Mouse (Mus musculus) hindbrain, embryonic 14.5 days (tissue): ENCODE results near the gene D330045A20Rik. TPM values are rescaled to one million over a fixed set of nuclear protein-coding genes. Genes with fewer than 3 reads are reported as not detected.
"Not testable (repeated sequence)": the region's sequence is repeated elsewhere in the genome, so short reads cannot be mapped to it uniquely, and the experiment has no call there.

Experiments
- ATAC-seq: fragments of 200-750 bp; cut with Nextera tagmentation; 2 replicates; pipeline ENCODE4 v1.8.0; 2017; ENCODE audit warnings: moderate number of reproducible peaks, mild to moderate bottlenecking, moderate TSS enrichment, moderate library complexity; ENCODE audit not compliant: low FRiP score
- DNase-seq: peaks from one replicate; pipeline ENCODE4 v3.0.0-alpha.2; 2015; ENCODE audit warnings: low spot score
- H3K27ac ChIP-seq: fragments of 300-500 bp; sonication (generic); 2 replicates; pipeline ENCODE4 v1.5.1; 2014; ENCODE audit warnings: mild to moderate bottlenecking, moderate library complexity
- H3K27me3 ChIP-seq: fragments of 300-500 bp; sonication (generic); 2 replicates; pipeline ENCODE4 v1.6.1; 2014; ENCODE audit warnings: mild to moderate bottlenecking, low read length, mixed read lengths; ENCODE audit not compliant: control insufficient read depth, insufficient read depth
- H3K36me3 ChIP-seq: fragments of 300-500 bp; sonication (generic); replicated peaks from 2 replicates; pipeline ENCODE4 v1.6.1; 2014; ENCODE audit not compliant: control insufficient read depth, insufficient read depth
- H3K4me1 ChIP-seq: fragments of 300-500 bp; sonication (generic); replicated peaks from 2 replicates; pipeline ENCODE4 v1.6.1; 2014; ENCODE audit warnings: antibody characterized with exemption, low read length, mixed read lengths; ENCODE audit not compliant: control insufficient read depth, insufficient read depth
- H3K4me2 ChIP-seq: fragments of 300-500 bp; sonication (generic); replicated peaks from 2 replicates; pipeline ENCODE4 v1.6.1; 2014; ENCODE audit warnings: mild to moderate bottlenecking, moderate library complexity
- H3K4me3 ChIP-seq: fragments of 300-500 bp; sonication (generic); replicated peaks from 2 replicates; pipeline ENCODE4 v1.5.1; 2014; ENCODE audit warnings: mild to moderate bottlenecking, low read length
- H3K9ac ChIP-seq: fragments of 300-500 bp; sonication (generic); 2 replicates; pipeline ENCODE4 v1.6.1; 2014
- H3K9me3 ChIP-seq: fragments of 300-500 bp; sonication (generic); 2 replicates; pipeline ENCODE4 v1.6.1; 2016; ENCODE audit warnings: low read length; ENCODE audit not compliant: control insufficient read depth
- WGBS: fragments of 180-500 bp; shearing (Covaris S2); extraction: QIAGEN DNeasy Blood & Tissue Kit; methylation state at CpG from one replicate; pipeline ENCODE4 v1.1.7; 2014; 5-methylcytosine and 5-hydroxymethylcytosine counted together
- polyA plus RNA-seq: library from polyadenylated mRNA; unstranded; fragments of >200 nt; fragmentation: Nextera tagmentation; extraction: Ambion mirVana; gene quantifications from 2 replicates; pipeline ENCODE4 v1.2.1, GENCODE M21; 2014

Gene D330045A20Rik
- polyA plus RNA-seq, 1 experiment from 2014 or later, result 1.1 TPM

- Histone ChIP-seq H3K27ac (no peak overlapping the region), H3K4me3 (no peak overlapping the region), H3K27me3 (peaks cover 12% of the 10 kb centered on the region; the same call in 1 of the 2 replicates), H3K4me1 (no peaks in the 10 kb centered on the region), H3K36me3 (no peaks in the 10 kb centered on the region), H3K9me3 (no peaks in the 10 kb centered on the region), H3K9ac (no peak overlapping the region), H3K4me2 (no peak overlapping the region)
- ATAC-seq (no peak), DNase-seq (no peak)
- WGBS, result 73% methylated on average over 5 of the region's 5 CpGs
These were observed 82.2 kb downstream of the D330045A20Rik start for GRCm38 (mm10) chrX:139562255-139562924.

- H3K9ac ChIP-seq, result no peak within 1 kb of the TSS
- no peak within 1 kb of the TSS for H3K4me2 ChIP-seq
- DNase-seq, result no peak
- H3K4me1 ChIP-seq, result no peaks in the 10 kb centered on the region
- H3K27me3 ChIP-seq, result peaks cover 17% of the 10 kb centered on the region; the same call in 1 of the 2 replicates
- WGBS, result 81% methylated on average over 8 of the region's 8 CpGs
- H3K27ac ChIP-seq, result no peak within 1 kb of the TSS
- no peak within 1 kb of the TSS for H3K4me3 ChIP-seq
- H3K9me3 ChIP-seq, result no peaks in the 10 kb centered on the region
- no peaks in the 10 kb centered on the region for H3K36me3 ChIP-seq
- no peak for ATAC-seq
These were observed 82.8 kb downstream of the D330045A20Rik start, which contains the start of gene Rnf128 for GRCm38 (mm10) chrX:139562925-139563461. Gene Rnf128, plus strand, starts transcription at chrX:139563316.

DNA sequence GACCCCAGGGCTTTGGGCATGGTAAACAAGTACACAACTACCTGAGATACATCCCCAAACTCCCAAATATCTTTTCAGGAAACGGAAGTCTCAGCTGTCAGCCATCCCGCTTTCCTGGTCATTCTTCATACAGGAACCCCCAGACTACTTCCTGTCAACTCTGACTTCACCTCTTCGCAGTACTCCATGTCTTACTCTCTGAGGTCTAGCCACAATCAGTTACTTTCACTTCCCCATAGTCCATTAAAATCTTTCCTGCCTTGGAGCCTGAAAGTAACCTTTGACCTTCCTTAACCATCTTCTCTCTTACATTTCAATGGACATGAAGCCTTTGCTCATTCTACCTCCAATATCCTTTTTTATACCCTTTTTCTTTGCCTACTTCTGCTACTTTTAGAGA, 89.9 kb downstream of the D330045A20Rik start:
- H3K27me3 ChIP-seq, result 0 out of 2 replicates have a peak, but pooled peaks cover 12% of the 10 kb centered on the region
- H3K27ac ChIP-seq, result no peak overlapping the region
- 85% methylated on average over 3 of the region's 3 CpGs for WGBS
- H3K9me3 ChIP-seq, result no peaks in the 10 kb centered on the region
- H3K4me1 ChIP-seq, result no peaks in the 10 kb centered on the region
- H3K36me3 ChIP-seq, result no peaks in the 10 kb centered on the region
- DNase-seq, result no peak
- ATAC-seq, result no peak
- no peak overlapping the region for H3K4me3 ChIP-seq
- H3K4me2 ChIP-seq, result no peak overlapping the region
- H3K9ac ChIP-seq, result no peak overlapping the region

DNA sequence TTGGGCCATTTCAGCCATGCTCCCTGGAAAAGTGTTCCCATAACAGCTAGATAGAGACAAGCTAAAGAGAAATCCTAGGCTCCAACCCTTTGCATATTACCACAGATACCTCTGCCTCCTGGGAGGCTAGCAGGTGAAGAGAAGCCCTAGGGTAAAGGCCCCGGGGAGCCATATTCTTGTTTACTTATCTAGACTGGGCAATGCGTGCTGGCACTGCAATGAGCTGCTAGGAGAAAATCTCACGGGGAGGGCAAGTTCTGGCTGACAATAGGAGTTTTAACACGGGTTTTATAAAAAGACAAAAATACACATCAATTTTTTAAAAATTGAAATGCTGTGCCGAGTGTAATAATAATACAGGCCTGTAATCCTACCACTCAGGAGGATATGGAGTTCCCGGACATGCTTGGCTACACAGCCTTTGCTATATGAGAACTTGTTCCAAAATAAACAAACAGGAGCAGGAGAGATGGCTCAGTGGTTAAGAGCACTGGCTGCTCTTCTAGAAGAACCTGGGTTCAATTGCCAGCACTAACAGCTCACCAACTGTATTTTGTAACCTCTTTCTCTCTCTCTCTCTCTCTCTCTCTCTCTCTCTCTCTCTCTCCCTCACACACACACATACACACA, 98.6 kb downstream of the D330045A20Rik start:
- Histone ChIP-seq H3K4me1 (no peaks in the 10 kb centered on the region), H3K9me3 (no peaks in the 10 kb centered on the region), H3K27ac (no peak overlapping the region), H3K9ac (no peak overlapping the region), H3K4me2 (no peak overlapping the region), H3K27me3 (peaks cover 3% of the 10 kb centered on the region; the same call in 1 of the 2 replicates), H3K4me3 (no peak overlapping the region), H3K36me3 (no peaks in the 10 kb centered on the region)
- ATAC-seq (no peak), DNase-seq (no peak)
- 75% methylated on average over 6 of the region's 6 CpGs for WGBS

DNA sequence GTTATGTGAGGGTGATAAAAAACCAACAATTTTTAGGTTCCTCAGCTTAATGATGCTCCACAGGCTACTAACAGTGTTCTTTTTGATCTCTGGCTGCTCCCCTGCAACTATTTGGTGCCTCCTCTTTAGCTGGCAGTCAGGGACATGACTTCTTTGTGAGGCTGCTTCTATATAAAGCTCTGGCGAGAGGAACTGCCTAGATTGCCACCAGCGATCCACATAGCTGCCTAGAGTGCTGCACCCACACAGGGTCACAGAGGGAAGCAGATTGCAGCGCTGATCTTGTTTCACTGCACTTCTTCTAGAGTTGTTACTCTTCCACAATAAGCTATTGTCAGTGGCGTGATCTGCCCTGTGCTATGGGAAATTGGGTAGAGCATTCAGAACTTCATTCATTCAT, 103.4 kb downstream of the D330045A20Rik start:
- no peak overlapping the region for H3K9ac ChIP-seq
- H3K36me3 ChIP-seq, result no peaks in the 10 kb centered on the region
- H3K4me3 ChIP-seq, result no peak overlapping the region
- no peak for ATAC-seq
- H3K27me3 ChIP-seq, result peaks cover 3% of the 10 kb centered on the region; the same call in 1 of the 2 replicates
- no peak overlapping the region for H3K27ac ChIP-seq
- DNase-seq, result no peak
- H3K9me3 ChIP-seq, result no peaks in the 10 kb centered on the region
- H3K4me1 ChIP-seq, result no peaks in the 10 kb centered on the region
- 59% methylated on average over 4 of the region's 4 CpGs for WGBS
- H3K4me2 ChIP-seq, result no peak overlapping the region

GRCm38 (mm10) chrX:139586676-139587075, 106.5 kb downstream of the D330045A20Rik start:
- WGBS, result 74% methylated on average over 2 of the region's 2 CpGs
- not testable (repeated sequence) for H3K4me3 ChIP-seq, H3K9me3 ChIP-seq, H3K27ac ChIP-seq, DNase-seq, H3K9ac ChIP-seq, H3K4me1 ChIP-seq, H3K36me3 ChIP-seq, H3K27me3 ChIP-seq, H3K4me2 ChIP-seq, ATAC-seq

- 85% methylated on average over 6 of the region's 6 CpGs for WGBS
- H3K36me3 ChIP-seq, result no peaks in the 10 kb centered on the region
These were observed 116.2 kb downstream of the D330045A20Rik start for GRCm38 (mm10) chrX:139596404-139596803.

More at GRCm38 (mm10) chrX:139596404-139596803, 116.2 kb downstream of the D330045A20Rik start:
- no peak for ATAC-seq
- no peaks in the 10 kb centered on the region for H3K4me1 ChIP-seq
- H3K9ac ChIP-seq, result no peak overlapping the region
- H3K4me2 ChIP-seq, result no peak overlapping the region
- no peak for DNase-seq
- H3K27ac ChIP-seq, result no peak overlapping the region
- H3K4me3 ChIP-seq, result no peak overlapping the region
- H3K27me3 ChIP-seq, result no peaks in the 10 kb centered on the region
- no peaks in the 10 kb centered on the region for H3K9me3 ChIP-seq

Other genes starting within 250 kb of the D330045A20Rik start
- not detected in 2 replicates for gene Trap1a, start 146.7 kb upstream of the D330045A20Rik start, polyA plus RNA-seq
- 4.9 and 5.3 TPM in 2 replicates for gene Rnf128, start 82.9 kb downstream of the D330045A20Rik start, polyA plus RNA-seq
- 0.22 and 0.23 TPM in 2 replicates for gene Tbc1d8b, start 204.6 kb downstream of the D330045A20Rik start, polyA plus RNA-seq
- not detected in 2 replicates for gene Gm15013, start 234.1 kb downstream of the D330045A20Rik start, polyA plus RNA-seq